Mouse (Mus musculus) right cerebral cortex, postnatal 10 days (tissue): ENCODE measurements around the gene Vmn2r108.
"Not testable (repeated sequence)": the region's sequence is repeated elsewhere in the genome, so short reads cannot be mapped to it uniquely, and the experiment has no call there.

Experiments
- DNase-seq, 2 experiments: peaks; one replicate each; pipeline ENCODE4 v3.0.0; 2021; ENCODE audit warnings: low spot score in 2 of 2

Vmn2r108 gene

GRCm38 (mm10) chr17:20481231-20481630 lies at the start of gene Vmn2r108:
TSS of gene Vmn2r108 (minus strand) at chr17:20481331.
- no peak for DNase-seq

- not testable (repeated sequence) for DNase-seq
Measured at GRCm38 (mm10) chr17:20508247-20508646, 27.1 kb upstream of the Vmn2r108 start.

GRCm38 (mm10) chr17:20497858-20498257 lies 16.7 kb upstream of the Vmn2r108 start, which contains the start of gene Vmn1r225:
TSS of gene Vmn1r225 (plus strand) at chr17:20498158.
- no peak for DNase-seq

- DNase-seq = no peak
Measured at GRCm38 (mm10) chr17:20473311-20473710, 7.8 kb downstream of the Vmn2r108 start.

DNA sequence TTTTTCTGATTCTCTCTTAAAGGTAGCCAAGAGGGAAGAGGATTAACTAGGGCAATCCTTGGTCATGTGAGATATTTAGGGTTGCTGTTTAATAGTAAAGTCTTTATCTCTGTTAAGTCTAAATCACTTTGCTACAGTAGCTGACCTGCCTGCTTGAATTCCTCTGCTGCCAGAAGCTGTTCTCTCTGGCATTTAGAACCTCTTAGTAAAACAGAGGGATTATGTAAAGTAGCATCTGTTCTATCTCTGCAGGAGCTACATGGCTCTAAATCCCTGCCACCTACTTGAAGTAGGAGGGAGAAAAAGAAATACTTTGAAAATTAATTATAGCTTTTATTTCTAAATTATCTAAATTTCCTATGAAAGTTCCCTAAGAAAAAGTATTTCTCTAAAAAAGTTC lies 41.9 kb downstream of the Vmn2r108 start:
- no peak for DNase-seq

DNA sequence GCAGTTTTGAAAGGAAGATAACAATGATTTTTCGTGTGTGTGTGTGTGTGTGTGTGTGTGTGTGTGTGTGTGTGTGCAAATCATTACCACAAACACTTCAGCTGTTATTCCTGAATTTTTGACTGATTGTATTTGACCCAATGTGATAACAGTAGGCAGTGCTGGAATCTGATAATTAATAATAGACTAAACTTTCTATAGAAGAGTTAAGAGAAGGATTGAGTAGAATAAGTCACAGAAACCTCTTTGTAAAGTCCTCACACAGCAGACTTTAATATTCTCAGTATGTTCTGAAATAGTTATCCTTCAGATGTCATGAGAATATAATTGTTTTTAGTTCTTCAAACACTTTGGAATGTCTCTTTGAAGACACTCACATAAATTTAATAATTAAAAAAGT lies 67.3 kb downstream of the Vmn2r108 start, which contains the start of gene Vmn1r224:
Vmn1r224 (plus strand) TSS at position 301 of the 400 bp plus-strand sequence.
- no peak for DNase-seq
